Mouse (Mus musculus): ENCODE measurements around the gene Pigz. TPM values are rescaled to one million over a fixed set of nuclear protein-coding genes. Genes with fewer than 3 reads are reported as not detected.
"Not testable (repeated sequence)": the region's sequence is repeated elsewhere in the genome, so short reads cannot be mapped to it uniquely, and the experiment has no call there.

Pigz gene
- polyA plus RNA-seq, 1 experiment = 0.12 TPM

DNA sequence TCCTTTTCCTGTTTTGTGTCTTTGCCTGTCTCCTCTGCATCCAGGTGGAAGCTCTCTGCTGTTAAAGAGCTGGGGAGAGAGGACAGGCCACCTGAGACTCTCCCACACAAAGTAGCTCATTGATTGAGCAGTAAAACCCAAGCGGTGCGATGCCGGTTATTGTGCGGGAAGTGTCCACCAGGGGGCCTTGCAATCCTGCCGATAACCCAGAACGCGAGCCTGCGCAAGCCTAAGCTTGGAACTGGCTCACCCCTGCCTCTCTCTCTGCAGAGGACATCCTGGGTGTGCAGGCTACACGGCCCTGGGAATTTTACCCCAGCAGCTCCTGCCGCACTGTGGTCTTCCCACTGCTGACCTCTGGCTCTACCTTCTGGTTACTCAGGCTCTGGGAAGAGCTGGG is 10.3 kb downstream of the Pigz start:
- Histone ChIP-seq H3K27ac (ENCODE audit: control insufficient read depth, insufficient read depth, low read depth, low read length) (no peak overlapping the region), H3K4me1 (ENCODE audit: control insufficient read depth, insufficient read depth, low read length) (no peaks in the 10 kb centered on the region; the same call in 1 of the 2 replicates), H3K27me3 (ENCODE audit: control insufficient read depth, insufficient read depth, low read length) (no peaks in the 10 kb centered on the region), H3K4me3 (ENCODE audit: control insufficient read depth, low read depth, low read length) (no peak overlapping the region), H3K36me3 (ENCODE audit: control insufficient read depth, insufficient read depth, low read length) (no peaks in the 10 kb centered on the region)
- TF ChIP-seq CTCF (IDR thresholded peaks at IDR 0.05; ENCODE audit: control insufficient read depth, insufficient read depth, insufficient replicate concordance, low read depth, low read length) (peak; percentile 74; the same call in 1 of the 2 replicates), POLR2A (IDR thresholded peaks at IDR 0.05; ENCODE audit: control insufficient read depth, low read depth, low read length) (no peak)

GRCm38 (mm10) chr16:31944698-31945255 is 11.1 kb downstream of the Pigz start:
- no peak for TF ChIP-seq POLR2A (IDR thresholded peaks at IDR 0.05; ENCODE audit: control insufficient read depth, low read depth, low read length)
- TF ChIP-seq CTCF (IDR thresholded peaks at IDR 0.05; ENCODE audit: control insufficient read depth, insufficient read depth, insufficient replicate concordance, low read depth, low read length) = no peak
- H3K36me3 ChIP-seq (ENCODE audit: control insufficient read depth, insufficient read depth, low read length) = no peaks in the 10 kb centered on the region
- H3K27ac ChIP-seq (ENCODE audit: control insufficient read depth, insufficient read depth, low read depth, low read length) = no peak overlapping the region
- no peak overlapping the region for H3K4me3 ChIP-seq (ENCODE audit: control insufficient read depth, low read depth, low read length)
- H3K4me1 ChIP-seq (ENCODE audit: control insufficient read depth, insufficient read depth, low read length) = no peaks in the 10 kb centered on the region; the same call in 1 of the 2 replicates
- no peaks in the 10 kb centered on the region for H3K27me3 ChIP-seq (ENCODE audit: control insufficient read depth, insufficient read depth, low read length)

- Histone ChIP-seq H3K27ac (ENCODE audit: control insufficient read depth, insufficient read depth, low read depth, low read length) (no peak overlapping the region), H3K4me3 (ENCODE audit: control insufficient read depth, low read depth, low read length) (no peak overlapping the region), H3K4me1 (ENCODE audit: control insufficient read depth, insufficient read depth, low read length) (no peaks in the 10 kb centered on the region; the same call in 1 of the 2 replicates), H3K27me3 (ENCODE audit: control insufficient read depth, insufficient read depth, low read length) (no peaks in the 10 kb centered on the region), H3K36me3 (ENCODE audit: control insufficient read depth, insufficient read depth, low read length) (no peaks in the 10 kb centered on the region)
- no peak for TF ChIP-seq CTCF (IDR thresholded peaks at IDR 0.05; ENCODE audit: control insufficient read depth, insufficient read depth, insufficient replicate concordance, low read depth, low read length)
- TF ChIP-seq POLR2A (IDR thresholded peaks at IDR 0.05; ENCODE audit: control insufficient read depth, low read depth, low read length) = no peak
Measured at GRCm38 (mm10) chr16:31945372-31945771, 11.7 kb downstream of the Pigz start.

- H3K4me3 ChIP-seq (ENCODE audit: control insufficient read depth, low read depth, low read length); H3K27me3 ChIP-seq (ENCODE audit: control insufficient read depth, insufficient read depth, low read length); H3K36me3 ChIP-seq (ENCODE audit: control insufficient read depth, insufficient read depth, low read length); H3K27ac ChIP-seq (ENCODE audit: control insufficient read depth, insufficient read depth, low read depth, low read length); H3K4me1 ChIP-seq (ENCODE audit: control insufficient read depth, insufficient read depth, low read length): not testable (repeated sequence)
Measured at GRCm38 (mm10) chr16:31945986-31946385, 12.3 kb downstream of the Pigz start.

- no peaks in the 10 kb centered on the region for H3K36me3 ChIP-seq (ENCODE audit: control insufficient read depth, insufficient read depth, low read length)
- no peak overlapping the region for H3K27ac ChIP-seq (ENCODE audit: control insufficient read depth, insufficient read depth, low read depth, low read length)
- peak overlapping the region; percentile 99; the same call in 1 of the 2 replicates for H3K4me3 ChIP-seq (ENCODE audit: control insufficient read depth, low read depth, low read length)
- no peaks in the 10 kb centered on the region for H3K27me3 ChIP-seq (ENCODE audit: control insufficient read depth, insufficient read depth, low read length)
- no peak for TF ChIP-seq CTCF (IDR thresholded peaks at IDR 0.05; ENCODE audit: control insufficient read depth, insufficient read depth, insufficient replicate concordance, low read depth, low read length)
- TF ChIP-seq POLR2A (IDR thresholded peaks at IDR 0.05; ENCODE audit: control insufficient read depth, low read depth, low read length) = no peak
- no peaks in the 10 kb centered on the region; the same call in 1 of the 2 replicates for H3K4me1 ChIP-seq (ENCODE audit: control insufficient read depth, insufficient read depth, low read length)
Measured at GRCm38 (mm10) chr16:31947333-31947732, 13.7 kb downstream of the Pigz start.

DNA sequence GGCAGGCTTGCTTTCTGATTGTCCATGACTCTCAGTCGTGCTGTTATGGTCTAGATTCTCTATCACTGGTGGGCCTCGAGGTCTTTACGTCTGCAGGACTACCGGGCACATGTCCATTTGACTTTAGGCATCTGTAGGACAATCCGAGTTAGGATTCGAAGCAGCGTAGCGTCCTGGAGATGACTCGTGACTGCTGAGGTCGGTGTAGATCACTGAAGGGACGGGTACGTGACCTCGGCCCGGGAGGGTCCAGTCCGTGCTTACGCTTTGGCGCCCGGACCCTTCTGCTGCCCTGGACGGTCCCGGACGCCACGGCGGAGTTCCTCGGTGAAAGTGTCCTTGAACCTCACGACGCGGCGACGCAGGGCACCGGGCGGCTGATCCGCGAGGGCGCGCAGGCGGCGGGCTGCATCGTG is 14.3 kb downstream of the Pigz start:
- no peaks in the 10 kb centered on the region; the same call in 1 of the 2 replicates for H3K4me1 ChIP-seq (ENCODE audit: control insufficient read depth, insufficient read depth, low read length)
- H3K27me3 ChIP-seq (ENCODE audit: control insufficient read depth, insufficient read depth, low read length) = no peaks in the 10 kb centered on the region
- no peaks in the 10 kb centered on the region for H3K36me3 ChIP-seq (ENCODE audit: control insufficient read depth, insufficient read depth, low read length)
- H3K27ac ChIP-seq (ENCODE audit: control insufficient read depth, insufficient read depth, low read depth, low read length) = peak overlapping the region; percentile 67
- TF ChIP-seq CTCF (IDR thresholded peaks at IDR 0.05; ENCODE audit: control insufficient read depth, insufficient read depth, insufficient replicate concordance, low read depth, low read length) (no peak), POLR2A (IDR thresholded peaks at IDR 0.05; ENCODE audit: control insufficient read depth, low read depth, low read length) (no peak)
- peak overlapping the region; percentile 99 for H3K4me3 ChIP-seq (ENCODE audit: control insufficient read depth, low read depth, low read length)

- Histone ChIP-seq H3K4me1 (ENCODE audit: control insufficient read depth, insufficient read depth, low read length) (no peaks in the 10 kb centered on the region; the same call in 1 of the 2 replicates), H3K27me3 (ENCODE audit: control insufficient read depth, insufficient read depth, low read length) (no peaks in the 10 kb centered on the region), H3K36me3 (ENCODE audit: control insufficient read depth, insufficient read depth, low read length) (no peaks in the 10 kb centered on the region), H3K27ac (ENCODE audit: control insufficient read depth, insufficient read depth, low read depth, low read length) (peak within 1 kb of the TSS; percentile 85), H3K4me3 (ENCODE audit: control insufficient read depth, low read depth, low read length) (peak within 1 kb of the TSS; percentile 99)
- TF ChIP-seq CTCF (IDR thresholded peaks at IDR 0.05; ENCODE audit: control insufficient read depth, insufficient read depth, insufficient replicate concordance, low read depth, low read length) (no peak), POLR2A (IDR thresholded peaks at IDR 0.05; ENCODE audit: control insufficient read depth, low read depth, low read length) (peak; percentile 90)
Measured at GRCm38 (mm10) chr16:31948345-31948774, 14.7 kb downstream of the Pigz start, which contains the start of the genes 0610012G03Rik and Ncbp2. Gene 0610012G03Rik (minus strand): TSS chr16:31948494. Gene Ncbp2 (plus strand): TSS chr16:31948513.
